Mouse (Mus musculus) frontal cortex, postnatal 25 days (tissue): ENCODE results near the gene Gm49352.
"Not testable (repeated sequence)": the region's sequence is repeated elsewhere in the genome, so short reads cannot be mapped to it uniquely, and the experiment has no call there.

Experiments used
- DNase-seq, 2 experiments: peaks; one replicate each; pipeline ENCODE4 v3.0.0; 2022; ENCODE audit warnings: low spot score in 2 of 2

The Gm49352 gene

DNA sequence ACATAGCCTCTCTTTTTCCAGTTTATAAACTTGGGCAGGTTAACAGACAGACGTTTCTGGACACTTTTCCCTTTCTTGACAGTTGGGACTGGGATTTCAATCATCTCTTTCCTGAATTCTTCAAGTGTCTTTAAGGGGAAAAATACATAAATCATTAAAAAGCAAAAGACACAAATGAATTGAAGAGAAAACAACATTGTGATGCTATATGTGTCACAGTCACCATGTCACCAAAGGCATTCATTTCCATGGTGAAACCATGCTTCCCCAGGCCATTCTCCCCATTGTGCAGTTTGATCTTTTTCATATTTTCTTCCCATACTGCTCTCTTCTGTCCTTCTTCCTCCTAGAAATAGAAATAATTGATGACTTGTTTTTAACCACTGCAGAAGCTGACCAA, at the start of gene Gm49352:
Gm49352 (minus strand) TSS at position 101 of the 400 bp plus-strand sequence.
- DNase-seq: not testable (repeated sequence)

DNA sequence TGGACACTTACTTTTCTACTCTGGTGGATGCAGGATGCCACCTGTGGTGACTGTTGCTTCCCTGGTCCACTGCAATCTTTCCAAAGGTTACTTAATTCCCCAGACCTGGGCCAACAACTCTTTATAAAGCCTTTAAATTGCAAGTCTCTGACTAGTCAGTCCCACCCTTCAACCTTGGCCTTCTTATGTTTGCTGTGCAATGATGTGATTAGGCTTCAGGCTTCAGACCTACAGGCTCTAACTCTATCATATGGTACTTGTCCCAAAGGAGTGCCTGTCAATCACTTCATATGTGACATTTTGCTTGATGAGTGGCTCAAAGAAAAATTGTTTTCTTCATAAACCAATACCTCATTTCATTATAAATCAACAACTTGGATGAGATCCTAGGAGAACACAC, 2.1 kb upstream of the Gm49352 start, which contains the start of gene Cts3:
Cts3 (minus strand) TSS at position 101 of the 400 bp plus-strand sequence.
- no peak for DNase-seq

DNA sequence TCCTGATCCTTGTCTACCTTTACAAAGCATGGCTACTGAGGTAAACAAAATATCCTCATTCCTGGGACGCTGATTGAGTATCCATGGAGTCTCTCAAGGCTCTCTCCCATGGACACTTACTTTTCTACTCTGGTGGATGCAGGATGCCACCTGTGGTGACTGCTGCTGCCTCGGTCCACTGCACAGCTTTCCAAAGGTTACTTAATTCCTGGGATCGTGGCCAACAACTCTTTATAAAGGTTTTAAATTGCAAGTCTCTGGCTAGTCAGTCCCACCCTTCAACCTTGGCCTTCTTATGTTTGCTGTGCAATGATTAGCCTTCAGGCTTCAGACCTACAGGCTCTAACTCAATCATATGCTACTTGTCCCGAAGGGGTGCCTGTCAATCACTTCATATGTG, 26.3 kb downstream of the Gm49352 start, which contains the start of gene Ctsm:
Ctsm (minus strand) TSS at position 209 of the 400 bp plus-strand sequence.
- no peak for DNase-seq
